Mouse (Mus musculus) lung, embryonic 15.5 days (tissue): ENCODE data around the gene Adamts6. TPM values are rescaled to one million over a fixed set of nuclear protein-coding genes. Genes with fewer than 3 reads are reported as not detected.

Source experiments
- ATAC-seq: fragments of 200-750 bp; cut with Nextera tagmentation; 2 replicates; pipeline ENCODE4 v1.8.0; 2017; ENCODE audit warnings: moderate number of reproducible peaks, borderline replicate concordance; ENCODE audit not compliant: low FRiP score, low TSS enrichment; ENCODE audit errors: extremely low read depth
- H3K27ac ChIP-seq: fragments of 300-500 bp; sonication (generic); 2 replicates; pipeline ENCODE4 v1.5.1; 2015; ENCODE audit warnings: moderate library complexity, mild to moderate bottlenecking, inconsistent platforms
- H3K27me3 ChIP-seq: fragments of 300-500 bp; sonication (generic); 2 replicates; pipeline ENCODE4 v1.6.1; 2015; ENCODE audit warnings: inconsistent platforms
- H3K36me3 ChIP-seq: fragments of 300-500 bp; sonication (generic); 2 replicates; pipeline ENCODE4 v1.6.1; 2015; ENCODE audit warnings: inconsistent platforms
- H3K4me1 ChIP-seq: fragments of 300-500 bp; sonication (generic); 2 replicates; pipeline ENCODE4 v1.6.1; 2015; ENCODE audit warnings: inconsistent platforms
- H3K4me2 ChIP-seq: fragments of 300-500 bp; sonication (generic); 2 replicates; pipeline ENCODE4 v1.6.1; 2015; ENCODE audit warnings: inconsistent platforms, mild to moderate bottlenecking, moderate library complexity
- H3K4me3 ChIP-seq: fragments of 300-500 bp; sonication (generic); 2 replicates; pipeline ENCODE4 v1.5.1; 2015; ENCODE audit warnings: mild to moderate bottlenecking, inconsistent platforms
- H3K9ac ChIP-seq: fragments of 300-500 bp; sonication (generic); 2 replicates; pipeline ENCODE4 v1.6.1; 2015; ENCODE audit warnings: inconsistent platforms
- H3K9me3 ChIP-seq: fragments of 300-500 bp; sonication (generic); 2 replicates; pipeline ENCODE4 v1.6.1; 2016; ENCODE audit warnings: inconsistent platforms
- WGBS: fragments of 180-500 bp; shearing (Covaris S2); methylation state at CpG from one replicate; pipeline ENCODE4 v1.1.7; 2015; 5-methylcytosine and 5-hydroxymethylcytosine counted together
- polyA plus RNA-seq: library from polyadenylated mRNA; unstranded; fragments of >200 nt; fragmentation: Nextera tagmentation; extraction: Ambion mirVana; gene quantifications from 2 replicates; pipeline ENCODE4 v1.2.1, GENCODE M21; 2015

Adamts6 gene
- polyA plus RNA-seq, 1 experiment from 2014 or later, result 3.6 TPM

DNA sequence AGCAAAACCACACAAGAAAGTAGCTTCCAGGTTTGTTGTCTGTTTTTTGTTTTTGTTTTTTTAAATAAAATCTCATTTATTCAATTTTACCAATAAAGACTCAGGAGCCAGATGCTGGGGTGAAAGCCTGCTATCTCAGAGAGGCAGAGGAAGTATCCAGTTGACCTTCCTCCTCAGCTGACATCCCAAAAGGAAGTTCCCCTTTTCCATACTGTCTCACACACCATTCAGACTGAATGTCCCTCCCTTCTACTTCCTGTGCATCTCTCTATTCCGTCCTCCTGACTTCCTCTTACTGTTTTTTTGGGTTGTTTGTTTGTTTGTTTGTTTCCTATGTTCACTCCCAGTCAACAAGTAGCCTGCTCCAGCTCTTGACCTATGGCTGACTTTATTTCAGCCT is 216.4 kb downstream of the Adamts6 start:
- ATAC-seq, result no peak
- no peak overlapping the region for H3K4me2 ChIP-seq
- H3K27ac ChIP-seq, result no peak overlapping the region
- WGBS, result 73% methylated on average over 1 of the region's 1 CpGs
- H3K9me3 ChIP-seq, result no peaks in the 10 kb centered on the region
- H3K36me3 ChIP-seq, result no peaks in the 10 kb centered on the region
- H3K9ac ChIP-seq, result no peak overlapping the region
- H3K4me1 ChIP-seq, result 0 out of 2 replicates have a peak, but pooled peaks cover 4% of the 10 kb centered on the region
- H3K27me3 ChIP-seq, result no peaks in the 10 kb centered on the region
- no peak overlapping the region for H3K4me3 ChIP-seq

DNA sequence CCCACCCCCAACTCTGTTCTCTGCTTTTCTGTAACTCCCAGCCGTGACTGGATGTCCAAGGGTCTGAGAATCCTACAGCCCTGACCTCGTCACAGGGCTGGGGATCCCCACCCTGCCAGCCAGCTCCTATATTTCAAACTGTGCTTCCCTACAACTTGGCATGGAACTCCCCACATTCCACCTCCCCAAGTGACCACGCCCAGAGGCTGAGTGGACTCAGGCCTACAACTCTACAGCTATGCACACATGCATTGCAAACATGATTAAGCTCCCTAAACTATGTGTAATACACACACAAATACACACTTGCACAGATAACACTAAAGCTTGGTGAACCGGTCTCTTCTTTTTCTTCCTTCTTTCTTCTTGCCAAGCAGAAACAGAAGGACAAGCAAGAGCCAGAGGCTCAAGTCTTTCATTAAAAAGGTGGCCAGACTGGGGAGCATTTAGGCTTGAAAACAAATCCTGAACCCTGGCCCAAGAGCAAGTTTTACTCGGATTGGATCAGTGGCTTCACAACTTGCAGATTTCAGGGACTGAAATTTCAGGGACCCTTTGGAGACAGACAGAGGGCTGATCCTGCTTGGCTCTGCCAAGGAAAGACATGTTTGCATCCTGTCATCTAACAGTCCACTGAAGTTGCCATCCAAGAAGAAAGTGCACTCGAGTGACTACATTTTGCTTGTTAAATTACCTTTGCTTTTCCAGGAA is 218.7 kb downstream of the Adamts6 start:
- ATAC-seq, result peak; percentile 47
- 0 out of 2 replicates have a peak, but pooled peaks cover 8% of the 10 kb centered on the region for H3K4me1 ChIP-seq
- H3K9ac ChIP-seq, result no peak overlapping the region
- H3K4me3 ChIP-seq, result no peak overlapping the region
- WGBS, result 55% methylated on average over 6 of the region's 6 CpGs
- H3K27me3 ChIP-seq, result no peaks in the 10 kb centered on the region
- no peak overlapping the region for H3K27ac ChIP-seq
- no peaks in the 10 kb centered on the region for H3K36me3 ChIP-seq
- H3K4me2 ChIP-seq, result no peak overlapping the region
- H3K9me3 ChIP-seq, result no peaks in the 10 kb centered on the region

DNA sequence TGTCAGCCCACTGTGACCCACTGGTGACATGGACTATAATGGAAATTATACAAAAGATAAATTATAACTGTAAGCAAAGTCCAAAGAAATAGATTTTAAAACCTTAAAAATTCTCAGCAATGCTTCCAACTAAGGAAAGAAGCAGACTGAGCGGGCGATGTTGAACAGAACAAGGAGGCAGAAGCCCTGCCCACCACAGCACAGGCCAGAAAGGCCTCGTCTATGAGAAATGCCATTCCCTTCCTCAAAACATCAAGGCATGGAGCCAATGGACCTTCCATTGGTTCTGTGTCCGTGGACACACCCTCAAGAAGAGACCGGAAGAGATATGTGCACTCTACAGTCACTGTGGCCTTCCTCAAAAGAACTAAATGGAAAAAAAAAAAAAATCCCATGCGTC is 220.0 kb downstream of the Adamts6 start:
- Histone ChIP-seq H3K9me3 (no peaks in the 10 kb centered on the region), H3K9ac (no peak overlapping the region), H3K4me1 (0 out of 2 replicates have a peak, but pooled peaks cover 8% of the 10 kb centered on the region), H3K27ac (no peak overlapping the region), H3K36me3 (no peaks in the 10 kb centered on the region), H3K27me3 (no peaks in the 10 kb centered on the region), H3K4me3 (no peak overlapping the region), H3K4me2 (no peak overlapping the region)
- 85% methylated on average over 6 of the region's 6 CpGs for WGBS
- no peak for ATAC-seq

DNA sequence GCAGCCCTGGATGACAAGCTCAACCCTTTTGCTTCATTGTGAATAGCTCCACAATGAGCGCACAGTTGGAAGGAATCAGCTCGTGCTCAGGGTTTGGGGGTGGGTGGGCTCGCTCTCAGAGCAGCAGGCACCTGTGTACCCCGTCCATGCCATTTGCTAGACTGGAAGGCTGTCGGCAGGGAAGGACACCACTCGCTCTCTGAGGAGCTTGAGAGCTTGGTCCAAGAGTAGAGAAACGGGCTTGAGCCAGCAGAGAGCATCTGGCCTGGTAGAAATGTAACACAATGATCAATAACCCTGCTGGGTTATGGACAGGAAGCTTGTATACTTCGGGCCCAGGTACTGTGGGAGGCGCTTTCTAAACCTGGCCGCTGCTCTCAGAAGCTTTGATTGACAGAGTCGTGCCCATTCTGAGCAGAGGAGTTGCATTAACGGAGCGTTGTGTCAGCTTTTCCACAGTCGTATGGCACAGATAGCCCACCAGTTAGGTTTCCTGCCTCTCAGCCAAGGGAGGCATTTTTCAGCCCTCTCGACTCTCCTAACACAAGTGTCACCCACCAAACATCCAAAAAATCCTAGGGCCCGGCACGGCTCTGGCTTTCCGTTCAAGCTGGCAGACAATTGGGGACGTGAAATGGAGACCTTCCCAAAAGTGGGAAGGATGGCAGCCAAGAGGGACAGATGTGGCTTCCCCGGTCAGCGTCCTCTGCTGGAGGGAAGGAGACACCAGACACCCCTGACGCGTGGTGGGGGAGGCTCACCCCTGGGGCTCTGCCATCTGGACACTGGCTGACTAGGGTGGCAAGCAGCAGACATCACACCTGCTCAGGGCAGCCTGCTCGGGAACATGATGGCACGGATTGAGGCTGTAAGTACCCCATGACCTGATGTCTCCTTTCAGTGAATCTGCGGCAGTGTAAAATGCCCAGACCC is 222.2 kb downstream of the Adamts6 start:
- 0 out of 2 replicates have a peak, but pooled peaks cover 8% of the 10 kb centered on the region for H3K4me1 ChIP-seq
- no peak overlapping the region for H3K27ac ChIP-seq
- peak; percentile 46; the same call in 1 of the 2 replicates for ATAC-seq
- no peaks in the 10 kb centered on the region for H3K27me3 ChIP-seq
- WGBS, result 71% methylated on average over 26 of the region's 26 CpGs
- no peaks in the 10 kb centered on the region for H3K36me3 ChIP-seq
- H3K4me3 ChIP-seq, result no peak overlapping the region
- H3K9me3 ChIP-seq, result no peaks in the 10 kb centered on the region
- no peak overlapping the region for H3K4me2 ChIP-seq
- no peak overlapping the region for H3K9ac ChIP-seq

DNA sequence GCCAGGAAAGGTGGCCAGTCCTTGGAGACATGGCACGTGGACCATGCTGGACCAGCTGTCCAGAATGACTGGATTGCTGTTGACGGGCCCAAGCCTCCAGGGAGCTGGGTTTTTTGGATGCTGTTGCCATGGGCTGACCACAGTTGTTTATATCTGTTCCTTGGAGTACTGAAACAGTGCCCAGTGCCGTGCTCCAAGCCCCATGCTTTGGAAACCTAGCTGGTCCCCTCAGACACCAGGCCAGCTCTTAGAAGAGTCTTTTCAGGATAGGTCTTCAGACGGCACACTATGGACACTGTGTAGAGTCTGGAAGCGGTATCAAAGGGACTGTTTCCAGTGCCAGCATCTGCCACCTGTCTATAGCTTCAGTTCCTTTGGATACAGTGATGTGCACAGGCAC is 223.1 kb downstream of the Adamts6 start:
- 0 out of 2 replicates have a peak, but pooled peaks cover 8% of the 10 kb centered on the region for H3K4me1 ChIP-seq
- no peaks in the 10 kb centered on the region for H3K9me3 ChIP-seq
- H3K4me3 ChIP-seq, result no peak overlapping the region
- no peak for ATAC-seq
- H3K4me2 ChIP-seq, result no peak overlapping the region
- 69% methylated on average over 5 of the region's 5 CpGs for WGBS
- H3K9ac ChIP-seq, result no peak overlapping the region
- no peaks in the 10 kb centered on the region for H3K27me3 ChIP-seq
- H3K36me3 ChIP-seq, result no peaks in the 10 kb centered on the region
- H3K27ac ChIP-seq, result no peak overlapping the region

DNA sequence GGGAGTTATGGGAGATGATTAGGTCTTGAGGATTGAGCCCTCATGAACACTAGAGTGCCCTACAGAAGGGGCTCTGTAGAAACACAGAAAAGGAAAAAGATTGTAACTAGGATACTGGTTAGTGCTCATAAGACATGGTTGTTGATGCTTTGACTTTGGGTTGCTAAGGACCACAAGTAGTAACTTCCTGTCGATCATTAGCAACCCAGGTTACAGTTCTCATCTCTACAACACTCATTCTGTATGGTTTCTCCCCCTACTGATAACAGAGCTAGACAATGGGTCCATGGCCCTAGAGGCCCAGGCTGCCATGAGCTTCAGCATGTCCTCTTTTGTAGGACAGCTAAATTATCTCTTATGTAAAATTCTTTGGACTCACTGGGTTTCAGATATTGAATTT is 227.4 kb downstream of the Adamts6 start:
- Histone ChIP-seq H3K4me1 (peaks cover 13% of the 10 kb centered on the region; the same call in 1 of the 2 replicates), H3K4me3 (no peak overlapping the region), H3K4me2 (no peak overlapping the region), H3K27me3 (no peaks in the 10 kb centered on the region), H3K27ac (no peak overlapping the region), H3K36me3 (no peaks in the 10 kb centered on the region), H3K9me3 (no peaks in the 10 kb centered on the region), H3K9ac (no peak overlapping the region)
- no peak for ATAC-seq
- WGBS, result 100% methylated on average over 1 of the region's 1 CpGs

DNA sequence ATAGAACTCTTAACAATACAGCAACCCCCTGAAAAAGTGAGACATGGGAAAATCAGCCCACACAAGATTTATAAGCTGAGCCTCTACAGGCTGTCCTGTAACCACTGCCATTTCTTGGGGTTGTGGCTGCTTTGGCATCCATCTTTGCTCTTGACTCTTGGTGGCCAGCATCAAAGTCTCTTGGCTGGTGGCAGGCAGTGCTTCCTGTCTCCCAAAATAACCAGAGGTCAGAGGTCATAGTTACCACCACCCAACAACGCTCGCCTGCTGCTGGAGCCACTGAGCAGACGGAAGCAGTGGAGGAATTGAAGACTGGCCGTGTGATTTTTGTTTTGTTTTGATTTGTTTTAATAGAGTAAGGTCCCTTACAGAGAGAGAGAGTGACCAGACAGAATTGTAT is 228.5 kb downstream of the Adamts6 start:
- no peaks in the 10 kb centered on the region for H3K9me3 ChIP-seq
- 51% methylated on average over 4 of the region's 4 CpGs for WGBS
- no peak overlapping the region for H3K9ac ChIP-seq
- peak overlapping the region; percentile 59 for H3K27ac ChIP-seq
- no peak overlapping the region for H3K4me2 ChIP-seq
- H3K36me3 ChIP-seq, result no peaks in the 10 kb centered on the region
- ATAC-seq, result no peak
- no peak overlapping the region for H3K4me3 ChIP-seq
- no peaks in the 10 kb centered on the region for H3K27me3 ChIP-seq
- H3K4me1 ChIP-seq, result peaks cover 10% of the 10 kb centered on the region; the same call in 1 of the 2 replicates

DNA sequence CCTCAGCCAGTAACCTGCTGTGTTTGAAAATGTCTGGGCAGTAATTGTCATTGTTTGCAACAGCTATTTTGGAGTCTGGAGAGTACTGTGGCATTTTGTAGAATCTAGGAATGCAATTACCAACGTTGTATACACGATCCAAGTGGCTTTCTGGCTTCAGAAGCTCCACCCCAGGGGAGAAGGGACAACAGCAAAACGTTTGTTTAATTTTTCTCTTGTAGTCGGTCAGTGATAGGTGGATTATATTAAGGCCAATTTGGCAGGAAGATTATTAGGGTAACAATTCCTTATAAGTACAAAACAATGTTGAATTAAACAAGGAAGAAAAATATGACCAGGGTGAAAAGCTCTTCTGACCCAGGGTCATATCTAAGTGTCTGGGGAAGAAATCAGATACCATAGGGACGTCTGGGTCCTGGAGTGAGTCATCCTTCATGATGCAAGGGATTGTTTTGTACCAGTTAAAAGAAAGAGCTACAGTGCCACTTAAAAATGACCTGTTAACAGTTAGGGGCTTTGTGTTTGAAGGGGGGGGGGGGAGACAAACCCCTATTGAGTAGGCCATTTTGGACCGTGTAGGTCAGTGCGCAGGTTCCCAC is 229.2 kb downstream of the Adamts6 start:
- H3K4me1 ChIP-seq, result peaks cover 10% of the 10 kb centered on the region; the same call in 1 of the 2 replicates
- no peak overlapping the region for H3K4me2 ChIP-seq
- no peak overlapping the region for H3K9ac ChIP-seq
- no peaks in the 10 kb centered on the region for H3K27me3 ChIP-seq
- no peak overlapping the region for H3K4me3 ChIP-seq
- peak; percentile 16; the same call in 1 of the 2 replicates for ATAC-seq
- peak overlapping the region; percentile 84 for H3K27ac ChIP-seq
- H3K36me3 ChIP-seq, result no peaks in the 10 kb centered on the region
- 34% methylated on average over 7 of the region's 7 CpGs for WGBS
- H3K9me3 ChIP-seq, result no peaks in the 10 kb centered on the region

DNA sequence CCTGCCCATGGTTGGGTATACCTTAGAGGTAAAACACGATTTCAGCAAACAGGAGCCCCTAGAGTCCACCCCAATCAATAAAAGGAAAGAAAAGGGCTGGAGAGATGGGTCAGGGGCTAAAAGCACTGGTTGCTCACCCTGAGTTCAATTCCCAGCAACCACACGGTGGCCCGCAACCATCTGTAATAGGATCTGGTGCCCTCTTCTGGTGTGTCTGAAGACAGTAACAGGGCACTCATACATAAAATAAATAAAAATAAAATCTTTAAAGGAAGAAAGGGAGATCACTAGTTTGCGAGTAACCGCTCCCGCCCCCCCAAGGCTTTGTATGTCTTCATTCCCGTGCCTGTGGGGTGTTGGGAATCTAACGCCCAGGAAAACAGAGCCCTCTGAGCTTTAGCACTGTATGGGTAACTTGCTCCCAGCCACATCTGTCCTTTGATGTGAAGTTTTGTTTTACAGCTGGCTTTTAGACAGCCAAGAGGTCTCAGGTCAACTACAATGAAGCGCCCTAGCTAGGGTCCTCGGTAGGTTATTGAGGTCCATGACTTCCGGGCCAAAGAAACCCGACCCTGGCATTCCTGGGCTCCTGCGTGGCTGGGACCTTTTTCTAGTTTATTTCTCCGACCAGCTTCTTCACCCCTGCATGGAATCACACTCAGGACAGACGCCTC is 230.1 kb downstream of the Adamts6 start:
- H3K9ac ChIP-seq, result 0 out of 2 replicates have a peak overlapping the region, but pooled peaks have one; percentile 29
- peak; percentile 63 for ATAC-seq

DNA sequence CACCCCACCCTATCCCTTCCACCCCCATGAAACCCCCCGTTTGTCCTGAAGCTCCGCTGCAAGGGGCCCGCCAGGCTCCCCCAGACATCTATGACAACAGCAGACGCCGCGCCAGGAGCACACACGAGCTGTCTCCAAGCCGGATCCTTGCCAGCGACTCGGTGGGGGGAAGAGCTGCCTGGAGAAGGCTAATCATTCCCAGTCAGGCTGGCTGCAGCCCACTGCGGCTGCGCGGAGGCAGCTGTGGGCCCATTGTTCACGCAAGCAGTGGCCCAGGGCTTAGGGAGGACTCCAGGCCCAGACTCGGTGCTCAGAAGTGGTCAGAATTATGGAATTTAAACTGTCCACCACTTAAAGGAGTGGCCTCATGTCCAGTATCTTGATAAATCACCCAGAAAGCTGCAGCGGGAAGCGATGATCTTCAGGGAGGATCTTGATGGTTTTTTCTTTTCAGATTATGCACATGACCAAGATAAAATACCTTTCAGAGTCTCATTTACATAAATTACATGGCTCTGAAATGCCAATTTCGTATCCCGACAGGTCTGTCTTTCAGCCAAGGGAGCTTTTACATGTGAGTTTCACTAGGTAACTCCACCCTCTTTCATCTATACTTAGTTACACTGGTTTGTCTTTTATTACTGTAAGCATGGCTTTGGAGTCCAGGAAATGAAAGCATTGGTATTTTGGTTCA is 230.8 kb downstream of the Adamts6 start:
- H3K9ac ChIP-seq, result peak overlapping the region; percentile 29; the same call in 1 of the 2 replicates
- H3K9me3 ChIP-seq, result no peaks in the 10 kb centered on the region
- H3K4me2 ChIP-seq, result peak overlapping the region; percentile 58
- no peaks in the 10 kb centered on the region for H3K36me3 ChIP-seq
- peak; percentile 94 for ATAC-seq
- H3K27me3 ChIP-seq, result no peaks in the 10 kb centered on the region
- H3K27ac ChIP-seq, result peak overlapping the region; percentile 84
- WGBS, result 15% methylated on average over 19 of the region's 19 CpGs
- H3K4me1 ChIP-seq, result peaks cover 10% of the 10 kb centered on the region; the same call in 1 of the 2 replicates
- peak overlapping the region; percentile 27 for H3K4me3 ChIP-seq

More for the DNA sequence above, 230.1 kb downstream of the Adamts6 start:
- H3K36me3 ChIP-seq, result no peaks in the 10 kb centered on the region
- H3K4me2 ChIP-seq, result peak overlapping the region; percentile 58
- peak overlapping the region; percentile 27 for H3K4me3 ChIP-seq
- peak overlapping the region; percentile 84 for H3K27ac ChIP-seq
- H3K27me3 ChIP-seq, result no peaks in the 10 kb centered on the region
- H3K9me3 ChIP-seq, result no peaks in the 10 kb centered on the region
- WGBS, result 45% methylated on average over 15 of the region's 15 CpGs
- peaks cover 10% of the 10 kb centered on the region; the same call in 1 of the 2 replicates for H3K4me1 ChIP-seq
